Mouse (Mus musculus) kidney, embryonic 16.5 days (tissue): ENCODE measurements at regions not wholly inside any gene's neighbourhood (a gene's known extent, or its start where the extent isn't known, plus 50 kb on each side); places are given as distances from the start of the nearest gene placed in this dataset.

Experiments used
- ATAC-seq: fragments of 200-750 bp; cut with Nextera tagmentation; 2 replicates; pipeline ENCODE4 v1.8.0; 2017; ENCODE audit warnings: moderate TSS enrichment; ENCODE audit not compliant: low FRiP score, low TSS enrichment
- H3K27ac ChIP-seq: fragments of 300-500 bp; sonication (generic); 2 replicates; pipeline ENCODE4 v1.5.1; 2014; ENCODE audit warnings: low read length
- H3K27me3 ChIP-seq: fragments of 300-500 bp; sonication (generic); 2 replicates; pipeline ENCODE4 v1.6.1; 2014; ENCODE audit warnings: low read length, control low read depth, mixed read lengths; ENCODE audit not compliant: insufficient read depth
- H3K36me3 ChIP-seq: fragments of 300-500 bp; sonication (generic); 2 replicates; pipeline ENCODE4 v1.6.1; 2014; ENCODE audit warnings: low read length, control low read depth, mixed read lengths; ENCODE audit not compliant: insufficient read depth
- H3K4me1 ChIP-seq: fragments of 300-500 bp; sonication (generic); 2 replicates; pipeline ENCODE4 v1.6.1; 2014; ENCODE audit warnings: low read length, control low read depth, mixed read lengths; ENCODE audit not compliant: insufficient read depth
- H3K4me2 ChIP-seq: fragments of 300-500 bp; sonication (generic); replicated peaks from 2 replicates; pipeline ENCODE4 v1.6.1; 2014; ENCODE audit warnings: low read depth, low read length
- H3K4me3 ChIP-seq: fragments of 300-500 bp; sonication (generic); 2 replicates; pipeline ENCODE4 v1.5.1; 2014; ENCODE audit warnings: mild to moderate bottlenecking, low read length
- H3K9ac ChIP-seq: fragments of 300-500 bp; sonication (generic); replicated peaks from 2 replicates; pipeline ENCODE4 v1.6.1; 2014; ENCODE audit warnings: low read length
- H3K9me3 ChIP-seq: fragments of 300-500 bp; sonication (generic); 2 replicates; pipeline ENCODE4 v1.6.1; 2016; ENCODE audit warnings: low read length, control low read depth
- WGBS: fragments of 180-500 bp; shearing (Covaris S2); extraction: QIAGEN DNeasy Blood & Tissue Kit; methylation state at CpG from one replicate; pipeline ENCODE4 v1.1.7; 2014; 5-methylcytosine and 5-hydroxymethylcytosine counted together

DNA sequence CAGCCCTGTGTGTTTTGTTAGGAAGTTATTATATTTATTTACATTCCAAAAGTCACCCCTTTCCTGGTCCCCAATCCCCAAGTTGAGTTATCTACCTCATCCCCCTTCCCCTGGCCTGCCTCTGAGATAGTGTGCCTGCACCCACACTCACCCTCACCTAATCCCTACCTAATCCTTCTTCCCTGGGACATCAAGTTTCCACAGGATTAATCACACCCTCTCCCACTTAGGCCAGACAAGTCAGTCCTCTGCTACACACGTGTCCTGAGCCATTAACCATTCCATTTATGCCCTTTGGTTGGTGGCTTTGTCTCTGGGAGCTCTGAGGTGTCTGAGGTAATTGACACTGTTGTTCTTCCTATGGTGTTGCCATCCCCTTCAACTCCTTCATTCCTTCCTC lies 396.1 kb upstream of the Cdh18 start:
- H3K9me3 ChIP-seq: no peaks in the 10 kb centered on the region
- ATAC-seq: no peak
- 21% methylated on average over 1 of the region's 1 CpGs for WGBS

GRCm38 (mm10) chr15:22170302-22170701 lies 378.5 kb upstream of the Cdh18 start:
- no peak for ATAC-seq
- H3K9me3 ChIP-seq: no peaks in the 10 kb centered on the region
- 85% methylated on average over 5 of the region's 5 CpGs for WGBS

More for the DNA sequence above, 396.1 kb upstream of the Cdh18 start:
- H3K27me3 ChIP-seq: no peaks in the 10 kb centered on the region
- no peak overlapping the region for H3K4me3 ChIP-seq
- H3K27ac ChIP-seq: no peak overlapping the region
- H3K4me2 ChIP-seq: no peak overlapping the region
- no peaks in the 10 kb centered on the region for H3K36me3 ChIP-seq
- no peaks in the 10 kb centered on the region for H3K4me1 ChIP-seq
- H3K9ac ChIP-seq: no peak overlapping the region

DNA sequence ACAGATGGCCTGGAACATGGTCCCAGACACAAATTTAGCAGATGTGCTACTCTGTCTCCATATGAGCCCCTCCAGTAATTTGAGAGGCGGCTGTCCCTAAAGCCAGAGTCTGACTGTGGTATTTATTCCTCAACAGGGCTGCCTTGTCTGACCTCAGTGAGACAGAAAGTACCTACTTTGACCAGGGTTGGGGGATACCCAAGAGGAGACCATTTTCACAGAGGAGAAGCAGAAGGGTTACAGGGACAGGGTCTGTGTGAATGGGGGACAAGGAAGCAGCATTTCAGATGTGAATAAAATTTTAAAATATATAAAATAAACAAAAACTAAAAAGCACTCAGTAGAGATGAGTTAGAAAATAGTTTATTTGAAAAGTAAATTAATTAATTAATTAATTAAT lies 339.8 kb upstream of the Cdh18 start:
- no peak overlapping the region for H3K4me2 ChIP-seq
- no peaks in the 10 kb centered on the region for H3K9me3 ChIP-seq
- no peaks in the 10 kb centered on the region for H3K36me3 ChIP-seq
- H3K4me1 ChIP-seq: no peaks in the 10 kb centered on the region
- no peak overlapping the region for H3K9ac ChIP-seq
- 78% methylated on average over 1 of the region's 1 CpGs for WGBS
- no peaks in the 10 kb centered on the region for H3K27me3 ChIP-seq
- H3K4me3 ChIP-seq: no peak overlapping the region
- no peak for ATAC-seq
- H3K27ac ChIP-seq: no peak overlapping the region

More at GRCm38 (mm10) chr15:22170302-22170701, 378.5 kb upstream of the Cdh18 start:
- Histone ChIP-seq H3K27me3 (no peaks in the 10 kb centered on the region), H3K36me3 (no peaks in the 10 kb centered on the region), H3K27ac (no peak overlapping the region), H3K4me2 (no peak overlapping the region), H3K9ac (no peak overlapping the region), H3K4me1 (no peaks in the 10 kb centered on the region), H3K4me3 (no peak overlapping the region)

DNA sequence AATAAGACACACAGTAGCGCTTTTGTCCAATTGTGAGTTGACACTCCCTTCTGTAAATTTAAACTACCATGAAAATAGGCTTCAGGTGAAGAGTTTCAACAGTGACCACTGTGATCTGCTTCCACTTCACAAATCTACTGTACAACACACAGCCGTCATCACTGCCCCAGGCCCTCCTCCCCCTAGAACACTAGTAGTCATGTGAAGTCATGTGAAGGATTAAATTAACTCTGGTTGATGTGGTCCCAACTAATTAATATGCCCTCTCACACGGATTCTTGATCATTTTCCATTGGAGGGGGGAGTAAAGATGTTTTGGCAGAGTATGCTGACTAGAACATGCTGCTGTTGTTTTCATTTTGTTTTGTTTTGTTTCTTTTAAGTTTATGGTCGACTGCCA lies 316.2 kb upstream of the Cdh18 start:
- 67% methylated on average over 4 of the region's 4 CpGs for WGBS
- no peaks in the 10 kb centered on the region for H3K4me1 ChIP-seq
- H3K4me3 ChIP-seq: no peak overlapping the region
- H3K9ac ChIP-seq: no peak overlapping the region
- H3K27me3 ChIP-seq: no peaks in the 10 kb centered on the region
- no peak for ATAC-seq
- no peak overlapping the region for H3K27ac ChIP-seq
- H3K36me3 ChIP-seq: no peaks in the 10 kb centered on the region
- no peaks in the 10 kb centered on the region for H3K9me3 ChIP-seq
- no peak overlapping the region for H3K4me2 ChIP-seq

DNA sequence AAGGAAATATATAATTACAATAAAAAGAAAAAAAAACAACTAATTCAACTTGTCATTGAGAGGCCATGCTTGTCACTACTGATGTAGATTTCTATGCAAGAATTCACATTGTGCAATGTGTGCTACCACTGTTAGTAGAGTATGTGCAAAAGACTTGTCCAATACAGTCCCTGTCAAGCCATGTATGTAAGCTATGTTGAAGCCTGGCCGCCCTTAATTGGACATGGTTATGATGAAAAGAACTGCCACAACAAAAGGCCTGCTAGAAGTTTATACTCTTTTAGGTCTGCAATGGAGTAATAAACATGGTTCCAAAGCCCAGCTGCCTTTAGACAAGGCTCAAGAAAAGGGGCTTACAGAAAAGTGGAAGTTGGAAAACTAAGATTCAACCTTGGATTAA lies 267.9 kb upstream of the Cdh18 start:
- WGBS: 96% methylated on average over 1 of the region's 1 CpGs
- Histone ChIP-seq H3K36me3 (no peaks in the 10 kb centered on the region), H3K27me3 (no peaks in the 10 kb centered on the region), H3K9me3 (no peaks in the 10 kb centered on the region), H3K4me3 (no peak overlapping the region), H3K27ac (no peak overlapping the region), H3K9ac (no peak overlapping the region), H3K4me1 (no peaks in the 10 kb centered on the region), H3K4me2 (no peak overlapping the region)
- ATAC-seq: no peak

- Histone ChIP-seq H3K4me3 (no peak overlapping the region), H3K36me3 (no peaks in the 10 kb centered on the region), H3K27ac (no peak overlapping the region), H3K4me1 (no peaks in the 10 kb centered on the region), H3K4me2 (no peak overlapping the region), H3K27me3 (no peaks in the 10 kb centered on the region), H3K9me3 (no peaks in the 10 kb centered on the region), H3K9ac (no peak overlapping the region)
- no peak for ATAC-seq
- 82% methylated on average over 5 of the region's 5 CpGs for WGBS
Observed at GRCm38 (mm10) chr15:22311016-22311415, 237.8 kb upstream of the Cdh18 start.

DNA sequence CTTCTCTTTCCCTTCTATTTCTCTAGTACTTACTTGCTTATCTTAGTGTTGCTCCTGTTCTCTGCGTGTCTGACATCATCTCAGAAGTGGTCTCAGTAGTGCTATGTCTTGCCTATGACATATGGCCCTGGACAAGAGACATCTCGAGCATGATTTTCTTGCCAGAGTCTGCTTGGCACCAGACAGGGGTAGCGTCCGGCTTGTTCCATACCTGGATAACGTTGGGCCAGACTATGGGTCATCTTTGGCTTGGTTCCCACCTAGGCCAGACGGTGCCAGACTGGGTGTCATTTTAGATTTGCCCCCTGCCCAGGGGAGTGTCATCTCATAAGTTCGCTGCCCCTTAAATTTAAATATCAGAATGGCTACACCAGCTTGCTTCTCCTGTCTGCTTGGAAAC lies 229.8 kb upstream of the Cdh18 start:
- no peaks in the 10 kb centered on the region for H3K36me3 ChIP-seq
- H3K9me3 ChIP-seq: no peaks in the 10 kb centered on the region
- H3K4me1 ChIP-seq: no peaks in the 10 kb centered on the region
- H3K27ac ChIP-seq: no peak overlapping the region
- 86% methylated on average over 7 of the region's 7 CpGs for WGBS
- no peaks in the 10 kb centered on the region for H3K27me3 ChIP-seq
- no peak overlapping the region for H3K4me3 ChIP-seq
- ATAC-seq: no peak
- H3K9ac ChIP-seq: no peak overlapping the region
- no peak overlapping the region for H3K4me2 ChIP-seq

GRCm38 (mm10) chr15:22338941-22339340 lies 209.9 kb upstream of the Cdh18 start:
- Histone ChIP-seq H3K9me3 (no peaks in the 10 kb centered on the region), H3K36me3 (no peaks in the 10 kb centered on the region), H3K27me3 (no peaks in the 10 kb centered on the region), H3K4me1 (no peaks in the 10 kb centered on the region), H3K9ac (no peak overlapping the region), H3K4me3 (no peak overlapping the region), H3K27ac (no peak overlapping the region), H3K4me2 (no peak overlapping the region)
- ATAC-seq: no peak
- 37% methylated on average over 3 of the region's 3 CpGs for WGBS

DNA sequence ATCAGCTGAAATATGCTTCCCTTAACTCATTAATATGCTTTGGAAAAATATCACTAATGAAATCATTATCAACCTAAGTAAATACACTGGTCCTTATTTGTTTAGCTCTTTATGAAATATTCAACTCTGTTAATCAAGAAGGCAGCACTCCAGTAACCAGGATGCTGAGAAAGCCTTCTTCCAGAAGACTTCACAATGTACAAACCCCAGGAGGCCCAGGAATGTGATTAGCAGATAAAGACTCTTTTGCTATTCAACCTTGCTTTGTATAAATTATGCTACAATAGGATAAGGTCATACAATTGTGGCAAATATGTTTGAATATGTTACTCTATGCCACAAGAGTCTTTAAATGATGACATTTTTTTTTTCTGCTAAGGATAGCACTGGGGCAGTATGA lies 204.5 kb upstream of the Cdh18 start:
- Histone ChIP-seq H3K27ac (no peak overlapping the region), H3K4me2 (no peak overlapping the region), H3K27me3 (no peaks in the 10 kb centered on the region), H3K4me3 (no peak overlapping the region), H3K9me3 (no peaks in the 10 kb centered on the region), H3K36me3 (no peaks in the 10 kb centered on the region), H3K9ac (no peak overlapping the region), H3K4me1 (no peaks in the 10 kb centered on the region)
- no peak for ATAC-seq

GRCm38 (mm10) chr15:22351502-22351901 lies 197.3 kb upstream of the Cdh18 start:
- no peak overlapping the region for H3K4me2 ChIP-seq
- no peaks in the 10 kb centered on the region for H3K36me3 ChIP-seq
- no peaks in the 10 kb centered on the region for H3K27me3 ChIP-seq
- no peaks in the 10 kb centered on the region for H3K4me1 ChIP-seq
- no peak overlapping the region for H3K9ac ChIP-seq
- no peaks in the 10 kb centered on the region for H3K9me3 ChIP-seq
- no peak for ATAC-seq
- H3K27ac ChIP-seq: no peak overlapping the region
- WGBS: 84% methylated on average over 1 of the region's 1 CpGs
- H3K4me3 ChIP-seq: no peak overlapping the region
